Mouse (Mus musculus): ENCODE measurements around the gene Cox7a1. TPM values are rescaled to one million over a fixed set of nuclear protein-coding genes. Genes with fewer than 3 reads are reported as not detected.
"Not testable (repeated sequence)": the region's sequence is repeated elsewhere in the genome, so short reads cannot be mapped to it uniquely, and the experiment has no call there.

The Cox7a1 gene
- polyA plus RNA-seq, 1 experiment, result 6.8 TPM

DNA sequence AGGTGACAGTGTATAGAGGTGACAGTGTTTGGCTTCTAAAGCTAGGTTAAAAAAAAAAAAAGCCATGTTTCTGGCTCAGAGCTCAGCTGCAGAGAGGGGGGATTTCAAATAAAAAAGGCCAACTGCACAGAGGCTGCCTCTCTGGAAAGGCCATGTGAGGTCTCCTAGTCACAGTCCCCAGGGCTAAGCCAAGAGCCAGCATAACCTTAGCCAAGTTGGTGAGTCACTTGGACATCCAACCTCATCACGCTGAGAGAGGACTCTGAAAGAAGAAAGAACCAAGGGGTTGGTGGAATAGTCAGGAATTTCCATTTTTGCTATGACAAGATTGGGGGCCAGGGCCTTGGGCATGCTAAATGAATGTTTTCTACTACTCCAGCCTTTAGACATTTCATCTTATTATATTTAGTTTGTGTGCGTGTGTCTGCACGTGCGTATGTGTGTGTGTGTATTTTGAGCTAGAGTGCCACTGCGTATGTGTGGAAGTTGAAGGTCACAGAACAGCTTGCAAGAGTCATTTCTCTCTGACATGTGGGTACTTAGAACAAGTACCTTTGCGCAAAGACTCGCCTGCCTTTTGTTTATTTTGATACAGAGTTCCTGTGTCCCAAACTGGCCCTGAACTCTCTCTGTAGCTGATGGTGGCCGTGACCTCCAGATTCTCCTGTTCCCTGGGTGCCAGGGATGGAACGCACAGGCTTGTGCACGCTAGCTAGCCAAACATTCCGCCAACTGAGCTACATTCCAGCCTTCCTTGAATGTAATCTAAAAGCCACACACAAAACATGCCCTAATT, 19.1 kb downstream of the Cox7a1 start:
- Histone ChIP-seq H3K27ac (ENCODE audit: control insufficient read depth, insufficient read depth, low read depth, low read length, poor library complexity) (no peak overlapping the region), H3K4me3 (replicated peaks; ENCODE audit: control insufficient read depth, low read depth, low read length) (no peak overlapping the region), H3K4me1 (ENCODE audit: control insufficient read depth, insufficient read depth, low read length) (no peaks in the 10 kb centered on the region)
- TF ChIP-seq CTCF (IDR thresholded peaks at IDR 0.05; ENCODE audit: control insufficient read depth, insufficient read depth, low read length) (no peak), POLR2A (IDR thresholded peaks at IDR 0.05; ENCODE audit: borderline replicate concordance, control insufficient read depth, low read depth, low read length) (no peak)
- 89% methylated on average over 11 of the region's 11 CpGs for WGBS

DNA sequence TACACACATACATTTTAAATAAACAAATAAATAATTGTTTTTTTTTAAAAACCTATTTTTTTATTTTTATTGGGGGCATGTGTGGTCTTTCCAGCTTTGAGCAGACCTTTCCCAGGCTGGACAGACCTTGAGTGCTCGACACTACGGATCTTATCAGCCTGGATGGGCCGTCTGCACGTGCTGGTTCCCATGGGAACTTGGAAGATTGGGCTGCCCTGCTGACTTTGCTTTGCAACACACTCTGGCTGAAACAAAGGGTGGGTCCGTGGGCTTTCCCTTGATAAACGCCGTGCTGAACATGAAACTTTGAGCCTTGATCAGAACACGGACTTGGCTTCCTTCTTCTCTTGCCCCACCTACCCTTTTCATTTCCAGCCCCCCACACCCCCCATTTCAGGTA, 20.4 kb downstream of the Cox7a1 start:
- Histone ChIP-seq H3K4me1 (ENCODE audit: control insufficient read depth, insufficient read depth, low read length) (no peaks in the 10 kb centered on the region), H3K27ac (ENCODE audit: control insufficient read depth, insufficient read depth, low read depth, low read length, poor library complexity) (no peak overlapping the region), H3K4me3 (replicated peaks; ENCODE audit: control insufficient read depth, low read depth, low read length) (peak overlapping the region; percentile 26)
- TF ChIP-seq CTCF (IDR thresholded peaks at IDR 0.05; ENCODE audit: control insufficient read depth, insufficient read depth, low read length) (no peak), POLR2A (IDR thresholded peaks at IDR 0.05; ENCODE audit: borderline replicate concordance, control insufficient read depth, low read depth, low read length) (no peak)
- 43% methylated on average over 8 of the region's 8 CpGs for WGBS

DNA sequence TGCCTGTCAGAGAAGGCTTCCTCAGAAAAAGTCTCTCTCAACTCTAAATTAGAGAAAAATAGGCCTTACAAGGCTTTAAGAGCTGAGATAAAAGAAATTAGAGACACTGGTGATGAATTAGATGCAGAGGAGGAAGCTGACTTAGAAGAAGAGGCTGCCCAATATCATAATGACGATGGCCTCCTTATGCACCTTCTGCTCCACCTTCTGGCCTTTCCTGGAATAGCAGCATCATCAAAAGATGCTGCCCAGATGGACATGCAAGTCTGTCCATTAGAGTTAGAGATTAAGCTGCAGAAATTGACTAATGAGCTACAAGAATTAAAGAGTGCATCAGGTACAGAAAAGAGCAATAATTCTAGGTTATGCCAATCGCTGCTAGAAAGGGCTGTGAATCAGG, 21.4 kb downstream of the Cox7a1 start:
- 5% methylated on average over 2 of the region's 2 CpGs for WGBS
- no peak for TF ChIP-seq POLR2A (IDR thresholded peaks at IDR 0.05; ENCODE audit: borderline replicate concordance, control insufficient read depth, low read depth, low read length)
- peak; percentile 58 for TF ChIP-seq CTCF (IDR thresholded peaks at IDR 0.05; ENCODE audit: control insufficient read depth, insufficient read depth, low read length)
- H3K27ac ChIP-seq (ENCODE audit: control insufficient read depth, insufficient read depth, low read depth, low read length, poor library complexity), result no peak overlapping the region
- no peaks in the 10 kb centered on the region for H3K4me1 ChIP-seq (ENCODE audit: control insufficient read depth, insufficient read depth, low read length)
- H3K4me3 ChIP-seq (replicated peaks; ENCODE audit: control insufficient read depth, low read depth, low read length), result no peak overlapping the region

DNA sequence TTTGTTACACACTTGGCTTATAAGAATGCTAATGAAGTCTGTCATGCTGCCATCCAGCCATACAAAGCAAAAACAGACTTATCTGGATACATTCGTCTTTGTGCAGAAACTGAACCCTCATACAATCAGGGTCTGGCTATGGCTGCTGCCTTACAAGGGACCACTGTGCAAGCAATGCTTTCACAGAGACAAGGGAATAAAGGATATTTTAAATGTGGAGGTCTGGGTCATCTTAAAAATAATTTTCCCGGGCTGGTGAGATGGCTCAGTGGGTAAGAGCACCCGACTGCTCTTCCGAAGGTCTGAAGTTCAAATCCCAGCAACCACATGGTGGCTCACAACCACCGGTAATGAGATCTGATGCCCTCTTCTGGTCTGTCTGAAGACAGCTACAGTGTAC, 22.4 kb downstream of the Cox7a1 start:
- not testable (repeated sequence) for H3K4me1 ChIP-seq (ENCODE audit: control insufficient read depth, insufficient read depth, low read length); H3K4me3 ChIP-seq (replicated peaks; ENCODE audit: control insufficient read depth, low read depth, low read length); H3K27ac ChIP-seq (ENCODE audit: control insufficient read depth, insufficient read depth, low read depth, low read length, poor library complexity)
- 50% methylated on average over 5 of the region's 5 CpGs for WGBS

DNA sequence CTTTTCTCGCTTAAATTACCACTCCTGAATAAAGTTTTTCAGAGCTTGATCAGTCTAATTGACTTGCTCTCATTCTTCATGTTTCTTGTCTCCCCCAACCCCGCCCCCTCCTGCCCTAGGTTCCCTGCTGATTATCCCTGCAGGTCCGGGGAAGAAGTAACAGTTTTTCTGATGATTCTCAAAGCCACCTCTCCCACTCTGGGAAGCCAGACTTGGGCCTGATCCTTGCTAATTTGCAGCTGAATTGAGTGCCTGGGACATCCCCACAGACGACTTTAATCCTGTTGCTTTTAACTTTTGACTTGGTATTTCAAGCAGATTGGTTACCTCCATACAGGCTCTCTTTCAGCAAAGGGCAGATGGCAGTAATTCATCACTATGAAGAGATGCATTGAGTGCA, 27.1 kb downstream of the Cox7a1 start:
- TF ChIP-seq POLR2A (IDR thresholded peaks at IDR 0.05; ENCODE audit: borderline replicate concordance, control insufficient read depth, low read depth, low read length) (no peak), CTCF (IDR thresholded peaks at IDR 0.05; ENCODE audit: control insufficient read depth, insufficient read depth, low read length) (no peak)
- Histone ChIP-seq H3K4me3 (replicated peaks; ENCODE audit: control insufficient read depth, low read depth, low read length) (no peak overlapping the region), H3K27ac (ENCODE audit: control insufficient read depth, insufficient read depth, low read depth, low read length, poor library complexity) (no peak overlapping the region), H3K4me1 (ENCODE audit: control insufficient read depth, insufficient read depth, low read length) (no peaks in the 10 kb centered on the region)
- WGBS, result 55% methylated on average over 4 of the region's 4 CpGs

DNA sequence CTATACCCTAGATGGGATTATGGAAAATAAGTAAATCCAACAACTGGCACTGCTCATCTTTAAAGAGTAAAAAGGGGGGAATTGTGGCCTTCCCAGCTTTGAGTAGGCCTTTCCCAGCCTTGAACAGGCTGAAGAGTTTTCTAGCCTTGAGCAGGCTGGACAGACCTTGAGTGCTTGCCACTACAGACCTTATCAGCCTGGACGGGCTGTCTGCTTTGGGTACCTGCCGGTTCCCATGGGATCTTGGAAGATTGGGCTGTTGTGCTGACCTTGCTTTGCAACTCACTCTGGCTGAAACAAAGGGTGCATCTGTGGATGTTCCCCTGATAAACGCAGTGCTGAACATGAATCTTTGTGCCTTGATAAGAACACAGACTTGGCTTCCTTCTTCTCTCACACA, 29.9 kb downstream of the Cox7a1 start:
- H3K27ac ChIP-seq (ENCODE audit: control insufficient read depth, insufficient read depth, low read depth, low read length, poor library complexity), result no peak overlapping the region
- H3K4me1 ChIP-seq (ENCODE audit: control insufficient read depth, insufficient read depth, low read length), result peaks cover under 1% of the 10 kb centered on the region; the same call in 1 of the 2 replicates
- WGBS, result 80% methylated on average over 3 of the region's 3 CpGs
- TF ChIP-seq CTCF (IDR thresholded peaks at IDR 0.05; ENCODE audit: control insufficient read depth, insufficient read depth, low read length) (no peak), POLR2A (IDR thresholded peaks at IDR 0.05; ENCODE audit: borderline replicate concordance, control insufficient read depth, low read depth, low read length) (no peak)
- H3K4me3 ChIP-seq (replicated peaks; ENCODE audit: control insufficient read depth, low read depth, low read length), result no peak overlapping the region

DNA sequence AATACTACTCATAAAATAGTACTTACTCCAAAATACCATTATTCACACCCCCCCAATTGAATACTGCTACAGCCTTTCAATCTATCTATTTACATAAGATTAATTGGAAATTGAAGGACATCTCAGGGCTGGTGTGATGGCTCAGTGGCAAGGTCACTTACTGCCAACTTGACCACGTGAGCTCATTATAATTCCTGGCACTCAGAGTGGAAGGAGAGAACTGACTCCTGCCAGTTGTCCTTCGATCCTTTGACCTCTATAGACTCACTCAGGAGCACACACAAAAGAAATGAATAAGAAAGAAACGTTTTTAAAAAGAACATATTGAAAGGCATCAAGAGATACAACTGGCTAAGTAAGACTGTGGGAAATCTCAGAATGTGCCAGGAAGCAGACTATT, 31.9 kb downstream of the Cox7a1 start:
- Histone ChIP-seq H3K4me3 (replicated peaks; ENCODE audit: control insufficient read depth, low read depth, low read length) (no peak overlapping the region), H3K4me1 (ENCODE audit: control insufficient read depth, insufficient read depth, low read length) (peaks cover 3% of the 10 kb centered on the region; the same call in 1 of the 2 replicates), H3K27ac (ENCODE audit: control insufficient read depth, insufficient read depth, low read depth, low read length, poor library complexity) (no peak overlapping the region)
- WGBS, result 77% methylated on average over 3 of the region's 3 CpGs
- TF ChIP-seq CTCF (IDR thresholded peaks at IDR 0.05; ENCODE audit: control insufficient read depth, insufficient read depth, low read length), result no peak
- TF ChIP-seq POLR2A (IDR thresholded peaks at IDR 0.05; ENCODE audit: borderline replicate concordance, control insufficient read depth, low read depth, low read length), result no peak

DNA sequence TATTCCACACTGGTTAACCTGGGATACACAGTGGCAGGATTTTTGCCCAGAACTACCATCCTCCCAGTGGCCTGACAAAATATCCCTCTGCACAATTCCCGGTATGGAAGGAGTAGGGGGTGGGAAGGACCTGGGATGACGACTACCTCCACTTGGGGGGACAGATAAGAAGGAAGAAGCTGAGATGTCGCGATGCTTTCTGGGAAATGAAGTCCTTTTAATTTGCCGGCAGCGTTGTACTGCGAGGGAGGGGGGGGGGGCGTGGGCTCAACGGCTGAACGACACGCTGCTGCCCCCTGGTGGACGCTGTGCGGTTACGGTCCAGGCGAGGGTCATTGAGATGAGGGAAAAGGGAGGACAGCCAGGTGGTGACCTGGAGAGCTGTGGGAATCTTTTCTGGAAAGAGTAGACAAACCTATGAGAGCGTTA, 32.8 kb downstream of the Cox7a1 start:
- H3K27ac ChIP-seq (ENCODE audit: control insufficient read depth, insufficient read depth, low read depth, low read length, poor library complexity), result no peak overlapping the region
- H3K4me1 ChIP-seq (ENCODE audit: control insufficient read depth, insufficient read depth, low read length), result peaks cover 3% of the 10 kb centered on the region; the same call in 1 of the 2 replicates
- no peak overlapping the region for H3K4me3 ChIP-seq (replicated peaks; ENCODE audit: control insufficient read depth, low read depth, low read length)
- TF ChIP-seq CTCF (IDR thresholded peaks at IDR 0.05; ENCODE audit: control insufficient read depth, insufficient read depth, low read length) (peak; percentile 88), POLR2A (IDR thresholded peaks at IDR 0.05; ENCODE audit: borderline replicate concordance, control insufficient read depth, low read depth, low read length) (0 out of 2 replicates have a peak, but pooled peaks have one; percentile 17)
- WGBS, result 2% methylated on average over 16 of the region's 16 CpGs

DNA sequence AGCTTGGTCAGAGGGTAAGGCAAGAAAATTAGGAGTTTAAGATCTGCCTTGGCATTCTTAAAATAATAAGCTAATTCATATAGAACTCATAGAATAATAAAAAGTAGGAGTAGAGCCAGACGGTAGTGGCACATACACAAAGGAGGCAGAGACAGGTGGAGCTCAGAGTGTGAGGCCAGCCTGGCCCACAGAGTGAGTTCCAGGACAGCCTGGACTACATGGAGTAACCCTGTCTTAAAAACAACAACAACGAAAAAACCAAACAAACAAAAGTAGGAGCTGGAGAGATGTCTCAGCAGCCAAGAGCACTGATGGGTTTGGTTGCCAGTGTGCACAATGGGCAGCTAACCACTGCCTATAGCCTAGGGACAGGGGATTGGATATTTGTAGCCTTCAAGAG, 33.3 kb downstream of the Cox7a1 start:
- no peak overlapping the region for H3K4me3 ChIP-seq (replicated peaks; ENCODE audit: control insufficient read depth, low read depth, low read length)
- no peak overlapping the region for H3K27ac ChIP-seq (ENCODE audit: control insufficient read depth, insufficient read depth, low read depth, low read length, poor library complexity)
- 86% methylated on average over 2 of the region's 2 CpGs for WGBS
- TF ChIP-seq CTCF (IDR thresholded peaks at IDR 0.05; ENCODE audit: control insufficient read depth, insufficient read depth, low read length), result no peak
- TF ChIP-seq POLR2A (IDR thresholded peaks at IDR 0.05; ENCODE audit: borderline replicate concordance, control insufficient read depth, low read depth, low read length), result no peak
- peaks cover 3% of the 10 kb centered on the region; the same call in 1 of the 2 replicates for H3K4me1 ChIP-seq (ENCODE audit: control insufficient read depth, insufficient read depth, low read length)
